Mouse (Mus musculus): ENCODE results near the gene Cdsn. TPM values are rescaled to one million over a fixed set of nuclear protein-coding genes. Genes with fewer than 3 reads are reported as not detected.

Gene Cdsn
- polyA plus RNA-seq (2015; fragmentation: Nextera tagmentation; extraction: Ambion mirVana), result 0.04 TPM in 1 of 2 replicates, not detected in the other

DNA sequence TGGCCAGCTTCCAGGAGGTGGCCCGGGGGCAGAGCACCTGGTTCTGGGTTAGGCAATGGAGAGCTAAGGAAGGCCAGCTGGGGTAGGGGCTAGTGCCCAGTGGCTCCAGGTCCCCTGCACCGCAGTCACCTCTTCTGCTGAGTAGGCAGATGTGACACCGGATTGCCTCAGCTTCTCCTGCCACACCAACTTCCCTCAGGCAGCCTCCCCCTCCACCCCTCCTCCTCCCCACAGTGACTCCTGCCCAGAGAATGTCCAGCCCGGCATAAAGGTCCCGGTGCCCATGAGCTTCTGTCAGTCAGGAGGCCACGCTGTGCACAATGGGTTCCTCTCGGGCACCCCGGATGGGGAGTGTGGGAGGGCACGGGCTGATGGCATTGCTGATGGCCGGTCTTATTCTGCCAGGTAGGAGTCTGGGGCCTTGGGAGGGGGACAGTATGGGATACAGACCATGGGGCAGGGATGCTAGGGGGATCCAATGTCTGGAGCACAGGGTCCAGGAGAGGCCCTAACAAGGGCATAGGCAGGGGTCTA lies at the start of gene Cdsn:
Gene Cdsn (plus strand): TSS at position 248 of the 534 bp plus-strand sequence.
- DNase-seq (ENCODE audit: low spot score) (no peak), ATAC-seq (no peak)
- Histone ChIP-seq H3K4me3 (ENCODE audit: low read depth, low read length) (no peak within 1 kb of the TSS), H3K27ac (ENCODE audit: low read length) (no peak within 1 kb of the TSS), H3K9ac (replicated peaks; ENCODE audit: low read depth) (no peak within 1 kb of the TSS), H3K9me3 (ENCODE audit: low read length) (no peaks in the 10 kb centered on the region), H3K27me3 (replicated peaks; ENCODE audit: insufficient read depth, low read length) (no peaks in the 10 kb centered on the region), H3K36me3 (ENCODE audit: insufficient read depth, low read length) (no peaks in the 10 kb centered on the region), H3K4me2 (replicated peaks; ENCODE audit: low read depth, low read length) (no peak within 1 kb of the TSS), H3K4me1 (ENCODE audit: insufficient read depth, low read depth, low read length) (peaks cover 13% of the 10 kb centered on the region)
- TF ChIP-seq EP300 (IDR thresholded peaks at IDR 0.05), result no peak
- no peak for TF ChIP-seq CTCF (IDR thresholded peaks at IDR 0.05)
- WGBS, result 81% methylated on average over 10 of the region's 10 CpGs

DNA sequence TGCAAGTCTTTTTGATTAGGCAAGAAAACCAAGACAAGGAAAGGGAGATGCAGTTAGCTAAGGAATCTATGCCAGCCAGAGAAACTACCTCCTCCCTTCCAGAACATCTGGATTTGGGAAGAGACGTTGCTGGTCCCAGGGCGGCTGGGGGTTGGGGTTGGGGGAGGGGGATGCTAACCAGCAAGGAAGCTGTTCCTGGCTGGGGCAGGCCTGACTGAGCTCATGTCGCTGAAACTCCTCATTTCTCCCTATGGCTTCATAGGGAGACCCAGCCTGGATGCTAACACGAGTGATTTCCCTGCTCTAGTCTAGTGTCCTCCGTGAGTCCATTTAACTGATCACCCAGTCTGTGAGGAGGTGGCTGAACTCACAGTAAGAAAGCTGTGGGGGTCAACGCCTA lies 49.7 kb upstream of the Cdsn start:
- no peaks in the 10 kb centered on the region for H3K36me3 ChIP-seq (ENCODE audit: insufficient read depth, low read length)
- no peak overlapping the region for H3K4me2 ChIP-seq (replicated peaks; ENCODE audit: low read depth, low read length)
- 12% methylated on average over 6 of the region's 6 CpGs for WGBS
- ATAC-seq (no peak), DNase-seq (ENCODE audit: low spot score) (no peak)
- TF ChIP-seq CTCF (IDR thresholded peaks at IDR 0.05) (no peak), EP300 (IDR thresholded peaks at IDR 0.05) (no peak)
- no peak overlapping the region for H3K27ac ChIP-seq (ENCODE audit: low read length)
- no peak overlapping the region for H3K4me3 ChIP-seq (ENCODE audit: low read depth, low read length)
- no peaks in the 10 kb centered on the region for H3K4me1 ChIP-seq (ENCODE audit: insufficient read depth, low read depth, low read length)
- H3K27me3 ChIP-seq (replicated peaks; ENCODE audit: insufficient read depth, low read length), result no peaks in the 10 kb centered on the region
- H3K9ac ChIP-seq (replicated peaks; ENCODE audit: low read depth), result no peak overlapping the region
- H3K9me3 ChIP-seq (ENCODE audit: low read length), result no peaks in the 10 kb centered on the region

DNA sequence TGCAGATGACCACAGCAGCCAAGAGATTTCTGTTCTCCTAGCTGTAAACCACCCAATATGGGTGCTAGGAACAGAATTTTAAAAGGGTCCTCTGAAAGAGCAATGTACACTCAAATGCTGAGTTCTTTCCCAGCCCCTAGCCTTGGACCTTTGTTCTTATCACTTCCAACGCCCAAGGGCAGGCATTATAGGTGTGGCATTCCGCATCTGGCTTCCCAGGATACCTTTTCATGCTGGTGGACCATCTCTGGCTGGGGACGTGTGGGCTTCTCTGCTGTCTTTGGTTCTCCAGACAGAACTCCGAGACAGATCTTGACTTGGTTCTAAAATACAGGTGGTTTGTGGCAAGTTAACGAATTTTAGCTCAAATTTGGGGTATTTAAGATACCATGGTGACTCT lies 49.2 kb upstream of the Cdsn start:
- ATAC-seq (no peak), DNase-seq (ENCODE audit: low spot score) (no peak)
- no peak overlapping the region for H3K4me3 ChIP-seq (ENCODE audit: low read depth, low read length)
- H3K27me3 ChIP-seq (replicated peaks; ENCODE audit: insufficient read depth, low read length), result no peaks in the 10 kb centered on the region
- WGBS, result 54% methylated on average over 5 of the region's 5 CpGs
- TF ChIP-seq EP300 (IDR thresholded peaks at IDR 0.05) (no peak), CTCF (IDR thresholded peaks at IDR 0.05) (no peak)
- no peak overlapping the region for H3K9ac ChIP-seq (replicated peaks; ENCODE audit: low read depth)
- H3K36me3 ChIP-seq (ENCODE audit: insufficient read depth, low read length), result no peaks in the 10 kb centered on the region
- H3K4me2 ChIP-seq (replicated peaks; ENCODE audit: low read depth, low read length), result no peak overlapping the region
- no peak overlapping the region for H3K27ac ChIP-seq (ENCODE audit: low read length)
- no peaks in the 10 kb centered on the region for H3K9me3 ChIP-seq (ENCODE audit: low read length)
- no peaks in the 10 kb centered on the region for H3K4me1 ChIP-seq (ENCODE audit: insufficient read depth, low read depth, low read length)

DNA sequence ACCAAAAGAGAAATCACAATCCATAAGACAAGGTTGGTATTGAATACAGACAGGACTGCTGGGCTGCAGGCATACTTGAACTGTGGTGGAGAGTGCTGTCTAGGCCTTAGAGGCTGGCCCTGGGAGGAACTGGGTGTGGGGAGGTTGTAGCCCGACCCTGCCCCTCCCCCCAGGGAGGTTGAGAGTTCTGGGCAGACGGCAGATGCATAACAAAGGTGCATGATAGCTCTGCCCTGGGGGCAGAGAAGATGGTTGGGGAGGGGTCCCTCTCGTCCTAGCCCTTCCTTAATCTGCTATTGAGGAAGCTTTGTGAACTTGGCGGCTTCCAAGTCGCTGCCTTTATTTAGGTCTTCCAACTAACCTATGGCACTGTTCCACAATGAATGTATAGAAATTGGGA lies 48.1 kb upstream of the Cdsn start:
- no peaks in the 10 kb centered on the region for H3K9me3 ChIP-seq (ENCODE audit: low read length)
- 35% methylated on average over 5 of the region's 5 CpGs for WGBS
- DNase-seq (ENCODE audit: low spot score) (no peak), ATAC-seq (no peak)
- no peak for TF ChIP-seq EP300 (IDR thresholded peaks at IDR 0.05)
- no peak for TF ChIP-seq CTCF (IDR thresholded peaks at IDR 0.05)
- no peak overlapping the region for H3K4me3 ChIP-seq (ENCODE audit: low read depth, low read length)
- H3K36me3 ChIP-seq (ENCODE audit: insufficient read depth, low read length), result no peaks in the 10 kb centered on the region
- H3K27me3 ChIP-seq (replicated peaks; ENCODE audit: insufficient read depth, low read length), result no peaks in the 10 kb centered on the region
- no peaks in the 10 kb centered on the region for H3K4me1 ChIP-seq (ENCODE audit: insufficient read depth, low read depth, low read length)
- H3K4me2 ChIP-seq (replicated peaks; ENCODE audit: low read depth, low read length), result no peak overlapping the region
- no peak overlapping the region for H3K27ac ChIP-seq (ENCODE audit: low read length)
- H3K9ac ChIP-seq (replicated peaks; ENCODE audit: low read depth), result no peak overlapping the region

DNA sequence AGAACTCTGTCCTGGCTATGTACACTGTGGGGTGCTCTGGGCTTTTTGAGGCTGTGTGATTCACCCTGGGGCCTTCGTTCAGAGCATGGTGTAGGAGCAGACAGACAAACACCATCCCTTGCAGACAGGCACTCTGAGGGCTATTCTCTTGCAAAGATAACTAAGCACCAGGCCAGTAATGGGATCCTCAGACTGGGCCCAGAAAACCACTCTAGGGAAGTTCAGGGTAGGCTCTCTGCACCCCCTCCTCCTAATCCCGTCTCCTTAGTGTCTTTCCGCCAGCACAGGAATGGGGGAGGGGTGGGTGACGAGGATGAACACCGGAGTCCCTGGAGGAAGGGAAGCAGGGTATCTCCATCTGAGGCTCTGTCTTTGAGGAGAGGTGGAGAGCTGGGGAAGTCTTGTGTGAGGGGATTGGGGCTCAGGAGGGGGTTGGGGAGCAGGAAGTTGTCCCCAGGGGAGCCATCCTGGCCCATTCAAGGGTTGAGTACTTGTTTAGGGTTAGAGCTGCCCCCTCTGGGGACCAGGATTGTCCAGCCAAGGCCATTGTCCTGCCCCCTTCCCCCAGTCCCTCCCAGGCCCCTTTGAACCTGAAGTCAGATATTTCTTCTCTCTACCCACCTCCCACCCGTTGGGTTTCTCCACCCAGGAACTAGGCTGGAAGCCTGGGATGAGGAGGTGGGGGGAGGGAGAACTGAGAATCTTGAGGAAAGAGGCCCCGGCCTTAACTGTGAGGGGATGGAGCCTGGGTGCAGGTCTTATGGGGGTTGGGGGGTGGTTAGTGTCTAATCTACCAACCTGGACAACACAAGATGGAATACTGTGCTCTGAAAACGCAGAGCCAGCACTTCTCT lies 47.1 kb upstream of the Cdsn start:
- Histone ChIP-seq H3K4me2 (replicated peaks; ENCODE audit: low read depth, low read length) (no peak overlapping the region), H3K4me1 (ENCODE audit: insufficient read depth, low read depth, low read length) (no peaks in the 10 kb centered on the region), H3K9me3 (ENCODE audit: low read length) (no peaks in the 10 kb centered on the region), H3K36me3 (ENCODE audit: insufficient read depth, low read length) (no peaks in the 10 kb centered on the region), H3K4me3 (ENCODE audit: low read depth, low read length) (no peak overlapping the region), H3K9ac (replicated peaks; ENCODE audit: low read depth) (no peak overlapping the region), H3K27me3 (replicated peaks; ENCODE audit: insufficient read depth, low read length) (no peaks in the 10 kb centered on the region), H3K27ac (ENCODE audit: low read length) (no peak overlapping the region)
- DNase-seq (ENCODE audit: low spot score) (no peak), ATAC-seq (no peak)
- no peak for TF ChIP-seq EP300 (IDR thresholded peaks at IDR 0.05)
- TF ChIP-seq CTCF (IDR thresholded peaks at IDR 0.05), result no peak
- WGBS, result 38% methylated on average over 8 of the region's 8 CpGs

DNA sequence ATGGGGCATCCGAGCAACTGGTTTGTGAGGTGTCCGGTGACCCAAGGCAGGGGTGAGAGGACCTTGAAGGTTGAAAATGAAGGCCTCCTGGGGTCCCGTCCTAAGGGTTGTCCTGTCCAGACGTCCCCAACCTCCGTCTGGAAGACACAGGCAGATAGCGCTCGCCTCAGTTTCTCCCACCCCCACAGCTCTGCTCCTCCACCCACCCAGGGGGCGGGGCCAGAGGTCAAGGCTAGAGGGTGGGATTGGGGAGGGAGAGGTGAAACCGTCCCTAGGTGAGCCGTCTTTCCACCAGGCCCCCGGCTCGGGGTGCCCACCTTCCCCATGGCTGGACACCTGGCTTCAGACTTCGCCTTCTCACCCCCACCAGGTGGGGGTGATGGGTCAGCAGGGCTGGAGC lies 46.2 kb upstream of the Cdsn start, which contains the start of gene Pou5f1:
Gene Pou5f1 (plus strand): TSS at position 243 of the 400 bp plus-strand sequence.
- Histone ChIP-seq H3K4me1 (ENCODE audit: insufficient read depth, low read depth, low read length) (no peaks in the 10 kb centered on the region), H3K9ac (replicated peaks; ENCODE audit: low read depth) (no peak within 1 kb of the TSS), H3K27me3 (replicated peaks; ENCODE audit: insufficient read depth, low read length) (no peaks in the 10 kb centered on the region), H3K4me3 (ENCODE audit: low read depth, low read length) (no peak within 1 kb of the TSS), H3K36me3 (ENCODE audit: insufficient read depth, low read length) (no peaks in the 10 kb centered on the region), H3K9me3 (ENCODE audit: low read length) (no peaks in the 10 kb centered on the region), H3K4me2 (replicated peaks; ENCODE audit: low read depth, low read length) (no peak within 1 kb of the TSS), H3K27ac (ENCODE audit: low read length) (no peak within 1 kb of the TSS)
- TF ChIP-seq CTCF (IDR thresholded peaks at IDR 0.05) (no peak), EP300 (IDR thresholded peaks at IDR 0.05) (no peak)
- no peak for DNase-seq (ENCODE audit: low spot score)
- no peak for ATAC-seq
- WGBS, result 61% methylated on average over 13 of the region's 13 CpGs
